Mouse (Mus musculus) left cerebral cortex, postnatal 4 days (tissue): ENCODE data around the gene Cacna1a. TPM values are rescaled to one million over a fixed set of nuclear protein-coding genes. Genes with fewer than 3 reads are reported as not detected.
"Not testable (repeated sequence)": the region's sequence is repeated elsewhere in the genome, so short reads cannot be mapped to it uniquely, and the experiment has no call there.

Source experiments
- DNase-seq: peaks from one replicate; pipeline ENCODE4 v3.0.0-alpha.2; 2022
- intact Hi-C: fragments of 180-260 bp; cut with DNase I; formaldehyde crosslinking; loops from one replicate; pipeline ENCODE4 v1.15.1; 2025
- total RNA-seq, 2 experiments: library from RNA; stranded (reverse); gene quantifications; 2 replicates each; pipeline ENCODE4 v1.2.3; 2021

The Cacna1a gene
- total RNA-seq, 2 experiments from 2014 or later, result 151 to 183 TPM

DNA sequence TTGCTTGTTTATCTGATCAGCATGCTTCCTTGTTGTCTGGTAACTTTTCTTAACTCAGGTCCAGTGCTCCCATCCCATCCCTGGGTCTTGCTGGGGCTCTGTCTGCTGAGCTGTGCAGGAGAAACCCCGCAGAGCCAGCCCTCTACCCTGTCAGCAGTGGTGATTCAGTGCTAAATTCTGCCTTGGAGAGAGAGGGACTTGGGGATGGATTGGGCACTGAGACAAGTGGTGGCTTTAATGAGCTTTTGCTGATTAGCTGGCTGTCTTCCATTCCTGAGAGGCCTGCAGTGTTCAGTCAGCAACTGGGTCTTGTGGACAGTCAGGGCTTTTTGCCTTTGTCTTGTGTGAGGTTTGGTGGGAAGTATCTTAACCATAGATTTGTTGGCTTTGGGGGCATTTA, 78.7 kb downstream of the Cacna1a start:
- DNase-seq, result peak; percentile 60
- intact Hi-C loops, result no loop called here

DNA sequence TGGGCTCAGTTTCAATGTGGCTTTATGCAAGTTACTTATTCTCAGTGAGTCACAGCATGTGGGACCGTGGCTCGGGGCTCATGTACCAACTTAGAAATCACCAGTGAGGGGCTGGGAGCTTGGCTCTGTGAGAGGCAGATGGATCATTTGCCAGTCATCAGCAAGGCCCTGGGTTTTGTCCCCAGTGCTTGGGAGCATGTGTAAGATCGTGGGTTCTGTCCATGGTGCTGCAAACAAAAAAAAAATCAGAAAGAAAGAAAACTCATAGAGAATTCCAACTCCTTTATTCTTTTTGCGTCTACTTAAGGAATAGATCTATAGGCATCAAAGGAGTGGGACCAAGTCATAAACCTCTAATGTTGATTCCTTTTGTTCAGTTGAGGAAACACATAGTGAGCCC, 80.8 kb downstream of the Cacna1a start:
- intact Hi-C loops, result no loop called here
- no peak for DNase-seq

DNA sequence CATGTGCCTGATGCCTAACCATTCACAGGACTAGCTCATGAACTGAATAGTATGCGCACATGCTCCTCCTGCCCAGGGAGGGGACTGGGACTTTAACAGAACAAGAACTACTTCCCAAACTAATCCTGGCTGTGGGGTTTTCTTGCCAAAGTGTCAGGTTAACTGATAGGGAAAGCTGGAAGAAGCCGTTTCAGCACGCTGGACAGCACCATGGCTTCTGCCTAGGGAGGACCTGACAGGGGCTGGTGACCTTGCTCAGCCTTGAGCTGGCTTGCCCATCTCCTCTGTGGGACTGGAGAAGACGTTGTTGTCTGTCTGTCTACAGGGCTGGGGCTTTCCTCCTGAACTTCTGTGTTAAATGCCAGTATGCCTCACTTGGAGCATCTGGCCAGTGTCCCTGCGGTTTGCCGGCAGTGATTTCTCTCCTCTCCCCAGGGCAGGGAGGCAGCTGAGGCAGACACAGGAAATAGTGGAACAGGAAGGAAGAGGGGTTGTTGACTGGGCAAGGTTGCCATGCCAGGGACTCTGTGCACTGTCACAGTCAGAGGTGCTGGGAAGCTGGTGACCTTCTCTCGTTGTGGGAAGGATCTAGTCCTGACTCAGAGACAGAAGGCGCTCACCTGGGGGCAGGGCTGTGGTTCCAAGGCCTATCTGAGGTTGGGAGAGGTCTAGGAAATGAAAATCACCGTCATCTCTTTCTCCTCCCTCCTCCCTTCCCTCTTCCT, 83.2 kb downstream of the Cacna1a start:
- peak; percentile 50 for DNase-seq
- intact Hi-C loops, result no loop called here

DNA sequence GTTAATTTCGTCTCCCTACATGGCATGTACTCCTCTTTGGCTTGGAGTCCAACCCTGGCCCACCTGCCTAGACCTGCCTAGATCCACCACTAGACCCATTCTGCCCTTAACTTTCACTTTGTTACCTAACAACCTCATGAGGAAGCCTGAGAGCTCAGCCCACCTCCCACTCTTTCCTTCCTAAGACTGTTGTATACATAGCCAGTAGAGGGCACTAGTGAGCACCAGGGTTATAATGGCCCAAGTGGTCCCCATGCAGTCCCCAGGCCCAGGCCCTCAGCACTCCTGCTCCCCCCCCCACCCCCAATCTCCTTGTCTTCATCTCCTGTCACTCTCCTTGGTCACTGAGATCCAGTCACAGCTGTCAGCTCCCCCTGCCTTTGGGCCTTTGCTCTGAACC, 86.2 kb downstream of the Cacna1a start:
- intact Hi-C loops, result no loop called here
- DNase-seq, result no peak

DNA sequence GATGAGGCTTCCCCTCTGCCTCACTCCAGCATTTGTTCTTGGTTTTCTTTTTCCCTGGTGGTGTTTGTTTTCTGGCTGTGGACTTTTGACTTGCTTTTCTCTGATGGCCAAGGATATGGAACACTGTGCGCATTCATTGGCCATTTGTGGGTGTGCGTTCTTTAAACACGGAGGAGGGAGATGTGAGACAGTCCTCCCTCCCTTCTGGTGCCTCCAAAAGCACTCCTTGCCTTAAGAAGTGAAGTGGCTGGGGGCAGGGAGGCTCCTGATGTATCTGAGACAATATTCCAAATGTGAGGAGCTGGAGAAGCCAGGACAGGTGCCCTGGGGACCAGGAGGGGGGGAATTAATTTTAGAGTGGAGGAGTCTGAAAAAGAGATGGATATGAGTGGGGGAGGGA, 89.1 kb downstream of the Cacna1a start:
- no peak for DNase-seq
- intact Hi-C loops, result no loop called here

DNA sequence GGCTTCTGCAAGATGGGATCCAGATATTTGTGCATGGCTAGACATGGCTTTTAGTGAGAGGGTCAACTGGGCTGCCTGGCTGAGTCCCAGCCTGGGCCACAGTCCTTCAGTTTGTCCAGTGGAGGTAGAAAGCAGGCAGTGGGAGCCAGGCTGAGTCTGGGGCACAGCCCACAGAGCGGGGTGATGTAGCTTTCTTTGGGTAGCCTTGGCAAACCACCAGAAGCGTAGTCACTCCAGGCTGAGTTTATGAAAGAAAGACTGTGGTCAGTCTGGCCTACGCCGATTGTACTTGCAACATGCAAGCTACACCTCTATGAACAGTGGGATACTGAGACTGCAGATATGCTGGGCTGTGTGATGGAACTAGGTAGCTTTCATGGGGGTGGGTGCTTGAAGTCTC, 94.8 kb downstream of the Cacna1a start:
- DNase-seq, result peak; percentile 17
- intact Hi-C loops, result no loop called here

DNA sequence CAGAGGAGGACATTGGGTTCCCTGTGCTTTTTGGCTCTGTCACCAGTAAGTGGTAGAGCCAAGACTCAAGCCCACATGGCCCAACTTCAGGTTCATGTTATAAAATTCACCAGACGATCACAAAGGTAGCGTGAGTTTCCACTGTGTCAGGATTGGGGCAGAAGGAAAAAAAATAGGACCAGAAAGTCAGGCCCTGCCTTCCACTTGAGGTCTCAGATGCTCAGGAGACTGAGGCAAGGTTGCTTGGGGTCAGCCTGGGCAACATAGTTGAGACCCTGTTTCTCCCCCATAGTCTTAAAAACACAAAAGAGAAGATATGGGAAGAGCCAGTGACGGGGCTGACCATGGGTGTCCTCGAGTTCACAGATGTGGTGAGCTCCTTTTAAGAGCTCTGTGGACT, 97.1 kb downstream of the Cacna1a start:
- no peak for DNase-seq
- intact Hi-C loops, result no loop called here

DNA sequence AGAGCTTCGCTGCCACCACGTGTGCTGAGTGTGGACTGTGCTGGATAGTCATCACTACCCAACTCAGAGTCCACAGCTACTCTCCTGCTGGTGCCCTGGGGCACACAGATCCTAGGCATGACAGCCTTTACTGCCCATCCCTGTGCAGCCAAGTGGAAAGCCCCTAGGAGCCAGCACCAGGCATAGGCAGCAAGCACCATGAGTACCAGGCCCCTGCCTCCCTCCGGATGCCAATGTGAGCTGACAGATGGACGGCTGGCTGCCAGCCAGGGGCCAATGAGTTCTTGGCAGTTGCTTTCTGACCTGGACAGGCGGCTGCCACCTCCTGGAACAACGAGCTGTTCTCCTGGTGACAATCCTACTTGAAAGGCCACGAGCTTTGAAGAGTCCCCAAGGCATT, 97.6 kb downstream of the Cacna1a start:
- intact Hi-C loops, result no loop called here
- peak; percentile 97 for DNase-seq

DNA sequence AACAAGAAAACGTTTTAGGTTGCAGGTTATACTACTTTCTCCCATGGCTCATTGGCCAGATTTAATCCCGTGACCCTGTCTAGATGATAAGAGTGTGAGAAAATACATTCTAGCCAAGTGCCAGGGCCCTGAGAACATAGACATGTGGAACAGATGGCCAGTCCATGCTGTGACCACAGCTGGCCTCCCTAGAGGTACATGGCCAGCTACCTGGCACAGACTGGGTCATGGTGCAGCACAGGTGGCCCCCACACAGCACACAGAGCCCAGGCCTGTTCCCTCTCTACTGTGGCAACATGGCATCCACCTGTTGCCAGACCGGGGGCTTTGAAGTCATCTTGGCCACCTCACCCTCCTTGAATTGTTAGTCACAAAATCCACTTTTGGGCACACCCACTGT, 101.0 kb downstream of the Cacna1a start:
- intact Hi-C loops, result no loop called here
- DNase-seq, result peak; percentile 61

DNA sequence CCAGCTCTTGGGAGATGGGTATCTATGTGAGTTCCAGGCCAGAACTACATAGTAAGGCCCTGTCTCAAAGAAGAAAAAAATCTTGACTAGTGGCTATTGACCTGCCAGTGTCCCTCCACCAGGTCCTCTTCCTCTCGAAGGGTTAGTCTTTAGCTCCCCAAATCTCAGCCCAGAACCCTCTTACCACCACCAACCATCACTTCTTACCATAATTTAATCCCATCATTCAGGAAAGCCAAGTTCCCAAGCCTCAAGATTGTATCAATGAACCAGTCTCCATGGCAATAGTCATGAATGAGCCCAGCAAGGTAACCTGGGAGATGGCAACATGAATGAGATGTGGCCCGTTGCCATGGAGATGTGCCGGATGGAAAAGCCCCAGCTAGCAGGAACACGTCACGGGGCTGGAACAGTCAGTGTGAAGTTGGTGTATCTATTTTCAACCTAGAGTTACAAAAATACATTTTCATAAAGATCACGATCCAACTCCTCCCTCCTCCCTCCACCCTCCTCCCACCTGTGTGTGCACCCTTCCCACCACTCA, 106.4 kb downstream of the Cacna1a start:
- intact Hi-C loops, result no loop called here
- peak; percentile 60 for DNase-seq

DNA sequence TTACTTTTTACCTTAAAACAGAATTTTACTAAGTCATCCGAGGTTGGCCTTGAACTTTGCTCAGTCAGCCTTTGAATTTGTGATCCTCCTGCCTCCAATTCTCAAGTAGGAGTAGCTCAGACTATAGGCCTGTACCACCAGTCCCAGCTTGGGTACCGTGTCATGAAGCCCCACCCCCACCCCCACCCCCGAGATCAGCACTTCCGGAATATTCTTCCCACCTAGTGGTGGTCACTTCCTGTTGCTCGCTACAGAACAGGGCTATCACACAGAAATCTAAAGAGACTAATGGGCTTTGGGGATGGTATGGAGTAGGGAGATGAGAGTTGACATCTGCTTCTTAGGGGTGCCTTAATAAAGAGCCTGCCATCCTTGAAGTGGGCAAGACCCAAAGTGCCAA, 112.9 kb downstream of the Cacna1a start:
- no peak for DNase-seq
- intact Hi-C loops, result no loop called here

DNA sequence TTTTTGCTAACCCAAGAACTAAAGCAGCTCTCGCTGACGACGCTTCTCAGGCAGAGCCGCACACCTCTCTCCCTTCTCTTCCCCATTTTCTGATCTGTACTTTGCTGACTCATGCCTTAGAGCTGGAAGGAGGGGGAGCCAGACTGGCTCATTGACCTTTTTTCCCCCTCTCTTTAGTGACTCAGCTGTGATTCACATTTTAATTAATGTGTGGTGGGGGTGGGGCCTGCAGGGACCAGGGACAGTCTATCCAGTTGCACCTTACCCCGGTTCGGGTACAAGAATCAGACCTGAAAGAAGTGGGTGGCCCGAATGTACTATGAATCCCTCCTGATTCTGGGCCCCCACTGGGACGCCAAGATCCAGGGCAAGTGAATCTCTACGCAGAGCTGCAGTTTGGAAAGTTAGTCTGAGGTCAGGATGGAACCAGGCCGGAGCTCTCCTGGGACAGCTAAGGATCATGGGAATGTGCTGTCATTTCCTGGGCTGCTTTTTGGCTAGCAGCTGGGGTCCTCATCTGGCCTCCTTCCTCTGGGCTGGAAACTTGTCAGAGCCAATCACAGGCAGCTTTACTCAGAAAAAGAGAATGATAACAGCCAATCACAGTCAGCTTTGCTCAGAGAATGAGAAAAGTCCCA, 113.5 kb downstream of the Cacna1a start:
- peak; percentile 39 for DNase-seq
- intact Hi-C loops, result no loop called here

DNA sequence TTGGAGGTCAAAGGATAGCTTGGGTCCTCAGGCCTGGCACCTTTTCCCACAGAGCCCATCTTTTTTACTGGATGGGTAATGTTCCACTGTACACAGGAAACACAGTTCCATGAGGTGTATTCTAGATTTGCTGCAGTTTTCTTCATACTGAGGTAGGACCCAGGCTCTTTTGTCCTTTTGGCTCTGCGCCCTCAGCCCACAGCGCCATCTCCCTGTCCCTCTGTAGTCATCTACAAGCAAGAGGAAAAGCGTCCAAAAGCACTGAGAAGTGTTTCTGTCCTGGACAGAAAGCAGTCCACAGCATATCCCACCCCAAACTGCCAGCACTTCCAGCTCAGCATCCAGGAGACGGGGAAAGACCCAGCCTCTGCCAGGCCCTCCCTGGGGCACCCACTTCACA, 114.4 kb downstream of the Cacna1a start:
- intact Hi-C loops, result no loop called here

DNA sequence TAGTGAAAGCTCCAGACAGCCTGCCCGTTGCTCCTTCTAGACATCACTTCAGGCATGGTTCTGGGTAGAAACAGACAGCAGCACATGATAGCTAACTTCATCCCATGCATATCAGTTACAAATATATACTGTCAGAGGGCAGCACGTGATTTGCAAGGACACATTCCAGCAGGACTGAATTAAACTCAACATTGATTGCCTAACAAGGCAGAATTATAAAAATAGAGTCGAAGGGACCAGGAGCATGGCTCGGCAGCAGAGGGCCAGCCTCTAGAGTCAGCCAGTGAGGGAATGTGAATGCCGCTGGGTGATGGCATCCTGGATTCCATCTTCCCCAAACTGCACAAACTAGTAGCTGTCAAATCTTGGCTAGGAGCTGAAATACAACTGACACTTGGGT, 119.0 kb downstream of the Cacna1a start:
- no peak for DNase-seq

More for the DNA sequence above, 114.4 kb downstream of the Cacna1a start:
- peak; percentile 45 for DNase-seq

DNA sequence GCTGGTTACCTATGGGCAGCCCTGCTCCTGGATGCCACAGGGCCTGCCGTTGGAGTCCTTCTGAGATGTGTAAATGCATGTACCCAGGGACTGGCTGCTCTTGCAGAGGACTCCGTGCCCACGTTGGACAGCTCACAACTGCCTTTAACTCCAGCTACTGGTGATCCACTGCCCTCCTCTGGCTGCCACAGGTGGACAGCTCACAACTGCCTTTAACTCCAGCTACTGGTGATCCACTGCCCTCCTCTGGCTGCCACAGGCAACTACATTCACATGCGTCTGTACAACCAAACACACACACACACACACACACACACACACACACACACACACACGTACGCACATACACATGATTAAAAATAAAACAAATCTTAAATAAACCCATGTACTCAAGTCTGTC, 121.5 kb downstream of the Cacna1a start:
- DNase-seq, result not testable (repeated sequence)
- intact Hi-C loops, result loop anchor here (5.0 kb wide), 1 partner anchor 147 kb away; no protein-coding TSS in a partner anchor

More for the DNA sequence above, 119.0 kb downstream of the Cacna1a start:
- intact Hi-C loops, result no loop called here

DNA sequence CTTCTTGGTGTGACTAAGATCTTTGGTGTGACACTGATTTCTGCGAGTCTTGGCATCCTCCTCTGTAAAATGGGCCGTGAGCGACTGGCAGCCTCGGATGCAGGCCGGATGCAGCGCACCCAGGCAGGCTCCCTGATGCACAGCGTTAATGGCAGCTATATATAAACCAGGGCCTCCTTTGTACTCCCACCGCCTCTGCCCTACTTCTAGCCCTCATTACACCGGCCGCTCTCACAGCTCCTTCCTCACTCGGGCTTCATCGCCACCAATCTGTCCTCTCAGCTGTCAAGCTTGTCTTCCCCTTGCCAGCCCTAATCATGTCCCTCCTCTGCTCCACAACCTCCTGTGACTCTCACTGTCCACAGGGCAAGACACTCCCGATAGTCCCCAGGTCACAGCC, 123.4 kb downstream of the Cacna1a start:
- DNase-seq, result no peak
- intact Hi-C loops, result loop anchor here (5.0 kb wide), 1 partner anchor 149 kb away; no protein-coding TSS in a partner anchor

DNA sequence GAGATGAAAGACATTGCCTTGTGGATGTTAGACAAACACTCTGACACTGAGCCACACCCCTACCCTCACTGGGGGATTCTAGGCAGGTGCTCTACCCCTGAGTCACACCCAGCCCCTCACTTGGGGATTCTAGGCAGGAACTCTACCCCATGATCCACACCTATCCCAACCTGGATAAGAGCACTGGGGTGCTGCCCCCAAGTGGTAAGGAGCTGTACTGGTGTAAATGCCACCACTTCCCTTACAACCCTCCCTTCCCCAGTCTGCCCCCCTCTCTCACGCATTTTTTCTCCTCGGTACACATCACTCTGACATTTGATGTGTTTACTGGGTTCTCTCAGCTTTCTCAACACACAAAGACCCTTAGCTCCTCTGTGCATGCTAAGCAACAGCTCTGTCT, 125.5 kb downstream of the Cacna1a start:
- peak; percentile 53 for DNase-seq
- intact Hi-C loops, result loop anchor here (5.0 kb wide), 1 partner anchor 151 kb away; no protein-coding TSS in a partner anchor

DNA sequence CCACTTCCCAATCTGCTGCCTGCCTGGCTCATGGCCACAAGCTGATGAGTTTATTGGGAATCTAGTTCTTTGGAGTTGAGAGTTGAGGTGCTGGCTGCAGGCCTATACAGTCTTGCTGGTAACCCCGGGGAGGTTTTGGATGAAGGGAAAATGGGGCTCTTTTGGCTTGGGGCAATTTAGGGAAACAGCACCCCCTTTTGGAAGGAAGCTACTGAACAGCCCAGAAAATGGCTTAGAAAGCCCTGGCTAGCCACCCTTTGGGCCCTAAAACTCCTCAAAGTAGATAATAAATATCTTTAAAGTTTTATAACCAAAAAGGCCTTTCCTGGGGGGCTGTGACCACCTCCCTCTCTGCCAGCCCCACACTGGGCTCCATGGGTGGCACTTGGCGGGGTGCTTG, 129.9 kb downstream of the Cacna1a start:
- no peak for DNase-seq
- intact Hi-C loops, result no loop called here

DNA sequence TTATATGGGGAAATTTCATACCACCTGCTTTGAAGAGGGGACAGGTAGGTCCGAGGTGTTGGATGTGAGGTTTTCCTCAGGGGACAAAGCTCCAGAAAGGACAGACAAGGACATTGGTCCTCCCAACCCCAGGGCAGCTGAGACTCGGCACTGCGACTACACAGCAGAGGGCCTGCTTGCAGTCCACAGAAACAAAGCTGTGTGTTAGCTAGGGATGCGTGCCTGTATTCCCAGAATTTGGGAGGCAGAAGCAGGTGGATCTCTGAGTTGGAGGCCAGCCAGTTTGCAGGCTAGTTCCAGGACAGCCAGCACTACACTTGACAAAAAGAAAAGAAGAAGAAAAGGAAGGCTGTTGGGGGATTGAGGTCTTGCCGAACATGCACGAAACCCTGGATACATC, 130.5 kb downstream of the Cacna1a start:
- intact Hi-C loops, result no loop called here
- no peak for DNase-seq

DNA sequence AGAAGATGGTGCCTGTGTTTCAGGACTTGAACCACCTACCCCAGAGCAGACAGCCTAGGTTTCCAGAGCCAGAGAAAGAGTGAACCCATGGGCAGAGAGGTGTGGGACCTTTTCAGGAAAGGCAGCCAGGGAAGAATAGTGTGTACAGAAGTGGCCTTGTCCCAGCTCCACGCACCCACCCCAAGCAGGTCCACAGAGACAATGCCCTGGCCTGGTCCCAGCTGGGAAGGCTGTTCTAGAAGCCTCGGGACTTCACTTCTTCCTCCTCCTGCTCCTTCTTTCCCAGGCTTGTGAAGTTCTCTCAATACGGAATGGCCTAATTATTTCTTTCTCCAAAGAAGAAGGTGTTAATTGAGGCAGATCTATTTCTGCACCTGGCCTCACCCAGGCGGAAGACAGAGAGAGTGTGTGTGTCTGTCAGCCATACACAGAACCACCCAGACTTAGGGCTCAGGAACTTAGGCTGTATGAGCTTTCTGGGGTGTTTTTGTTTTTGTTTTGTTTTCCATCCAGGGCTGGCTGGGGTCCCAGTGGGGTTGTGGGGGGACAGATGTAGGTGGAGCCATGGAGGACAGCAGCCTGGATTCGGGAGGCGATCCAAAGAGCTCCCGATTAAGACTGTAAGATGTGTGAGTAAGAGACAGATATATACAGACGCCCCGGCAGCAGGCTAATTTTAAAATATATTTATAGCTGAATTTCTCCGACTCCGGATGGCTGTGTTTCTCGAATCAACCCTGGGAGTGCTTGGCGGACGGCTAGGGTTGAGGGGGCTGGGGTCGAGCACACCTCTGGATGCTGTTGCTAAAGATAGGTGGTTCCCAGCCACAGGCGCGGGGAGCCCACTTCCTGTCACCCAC, 131.8 kb downstream of the Cacna1a start:
- no peak for DNase-seq
- intact Hi-C loops, result no loop called here

DNA sequence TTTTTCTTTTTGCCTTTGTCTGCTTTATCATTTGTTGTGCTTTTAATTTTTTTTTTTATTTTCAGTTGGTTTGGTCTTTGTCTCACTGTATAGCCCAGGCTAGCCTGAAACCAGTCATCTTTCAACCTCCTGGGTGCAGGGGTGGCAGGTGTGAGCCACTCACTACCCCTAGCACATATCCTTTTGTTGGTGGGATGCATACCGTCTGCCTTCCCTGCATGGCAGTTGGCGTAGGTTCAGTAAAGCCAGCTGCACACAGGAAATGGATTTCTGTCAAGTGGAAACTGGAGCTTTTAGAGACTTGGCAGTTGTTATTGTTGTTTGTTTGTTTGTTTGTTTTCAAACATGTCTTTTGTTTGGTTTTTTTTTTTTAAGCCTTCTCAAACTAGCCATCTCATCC, 132.8 kb downstream of the Cacna1a start:
- intact Hi-C loops, result no loop called here

More for the DNA sequence above, 132.8 kb downstream of the Cacna1a start:
- peak; percentile 54 for DNase-seq
